Mouse (Mus musculus): ENCODE results near the gene Mtf1. TPM values are rescaled to one million over a fixed set of nuclear protein-coding genes. Genes with fewer than 3 reads are reported as not detected.

Gene Mtf1
- total RNA-seq, 2 experiments from 2014 or later: 30.0 to 35.8 TPM

Other genes starting within 250 kb of the Mtf1 start
- not detected in 2 replicates for gene 3100002H09Rik, start 191.3 kb upstream of the Mtf1 start, total RNA-seq (2015)
- not detected in 2 replicates for gene 3100002H09Rik, start 191.3 kb upstream of the Mtf1 start, total RNA-seq (2017)
- gene Pou3f1, start 145.3 kb upstream of the Mtf1 start, total RNA-seq (2015): 0.05 TPM in 1 of 2 replicates, not detected in the other
- gene Pou3f1, start 145.3 kb upstream of the Mtf1 start, total RNA-seq (2017): not detected in 2 replicates
- 78.0 and 81.5 TPM in 2 replicates for gene Utp11, start 108.5 kb upstream of the Mtf1 start, total RNA-seq (2015)
- gene Utp11, start 108.5 kb upstream of the Mtf1 start, total RNA-seq (2017): 70.8 and 93.1 TPM in 2 replicates
- gene Fhl3, start 101.4 kb upstream of the Mtf1 start, total RNA-seq (2015): 17.1 and 19.3 TPM in 2 replicates
- 4.9 and 5.3 TPM in 2 replicates for gene Fhl3, start 101.4 kb upstream of the Mtf1 start, total RNA-seq (2017)
- 98.5 and 113 TPM in 2 replicates for gene Sf3a3, start 87.3 kb upstream of the Mtf1 start, total RNA-seq (2015)
- gene Sf3a3, start 87.3 kb upstream of the Mtf1 start, total RNA-seq (2017): 158 and 175 TPM in 2 replicates
- 32.9 and 36.0 TPM in 2 replicates for gene Inpp5b, start 60.3 kb upstream of the Mtf1 start, total RNA-seq (2015)
- 28.6 and 31.4 TPM in 2 replicates for gene Inpp5b, start 60.3 kb upstream of the Mtf1 start, total RNA-seq (2017)
- 56.7 and 58.5 TPM in 2 replicates for gene Yrdc, start 48.6 kb downstream of the Mtf1 start, total RNA-seq (2015)
- 22.7 and 32.8 TPM in 2 replicates for gene Yrdc, start 48.6 kb downstream of the Mtf1 start, total RNA-seq (2017)
- gene 1110065P20Rik, start 49.1 kb downstream of the Mtf1 start, total RNA-seq (2015): 4.4 and 6.7 TPM in 2 replicates
- 4.0 and 6.3 TPM in 2 replicates for gene 1110065P20Rik, start 49.1 kb downstream of the Mtf1 start, total RNA-seq (2017)
- 0.07 TPM in 1 of 2 replicates, not detected in the other for gene Maneal, start 60.1 kb downstream of the Mtf1 start, total RNA-seq (2015)
- gene Maneal, start 60.1 kb downstream of the Mtf1 start, total RNA-seq (2017): 0.14 and 0.17 TPM in 2 replicates
- not detected in 2 replicates for gene Epha10, start 78.8 kb downstream of the Mtf1 start, total RNA-seq (2015)
- not detected in 2 replicates for gene Epha10, start 78.8 kb downstream of the Mtf1 start, total RNA-seq (2017)
- gene 9930104L06Rik, start 134.9 kb downstream of the Mtf1 start, total RNA-seq (2015): 4.4 and 6.5 TPM in 2 replicates
- 7.9 and 9.1 TPM in 2 replicates for gene 9930104L06Rik, start 134.9 kb downstream of the Mtf1 start, total RNA-seq (2017)
- 115 and 125 TPM in 2 replicates for gene Cdca8, start 137.2 kb downstream of the Mtf1 start, total RNA-seq (2015)
- gene Cdca8, start 137.2 kb downstream of the Mtf1 start, total RNA-seq (2017): 121 and 137 TPM in 2 replicates
- 0.89 and 2.6 TPM in 2 replicates for gene Rspo1, start 184.3 kb downstream of the Mtf1 start, total RNA-seq (2015)
- gene Rspo1, start 184.3 kb downstream of the Mtf1 start, total RNA-seq (2017): 0.41 and 0.71 TPM in 2 replicates
- gene Gnl2, start 214.5 kb downstream of the Mtf1 start, total RNA-seq (2015): 87.0 and 101 TPM in 2 replicates
- gene Gnl2, start 214.5 kb downstream of the Mtf1 start, total RNA-seq (2017): 133 and 205 TPM in 2 replicates

Measured in megakaryocyte progenitor cell, adult 5-6 weeks (primary cell).